Mouse (Mus musculus): ENCODE data around the gene Tex13c2. TPM values are rescaled to one million over a fixed set of nuclear protein-coding genes. Genes with fewer than 3 reads are reported as not detected.
A peak's percentile ranks its signal among the peaks of the same experiment; 100 is the strongest.

The Tex13c2 gene
- not detected in 2 replicates for total RNA-seq (2017)

DNA sequence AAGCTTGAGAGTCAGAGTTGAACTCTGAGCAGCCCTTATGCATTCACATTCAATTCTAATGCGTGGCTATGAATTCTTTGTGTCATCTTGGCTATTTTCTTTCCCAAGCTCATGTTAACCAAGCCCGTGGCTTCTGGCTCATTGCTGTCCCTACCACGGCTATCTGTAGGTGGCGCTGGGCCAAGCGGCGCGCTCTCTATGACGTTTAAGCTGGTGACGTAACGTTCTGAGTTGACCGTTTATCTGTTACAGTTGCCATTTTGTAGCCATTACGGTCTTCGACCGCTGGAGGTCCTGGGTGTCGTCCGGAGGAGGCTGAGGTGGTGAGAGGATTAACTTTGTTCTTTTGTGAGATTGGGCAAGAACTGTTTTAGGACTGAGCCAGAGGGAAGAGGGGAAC lies at the start of gene Tex13c2:
TSS of gene Tex13c2 (plus strand) at position 246 of the 400 bp plus-strand sequence.
- no peak for ATAC-seq (replicated peaks in 1 of 2; ENCODE audit: insufficient read depth in 1 of 2, low FRiP score in 2 of 2, low TSS enrichment in 1 of 2, low read depth in 1 of 2, poor library complexity in 2 of 2, severe bottlenecking in 2 of 2)

DNA sequence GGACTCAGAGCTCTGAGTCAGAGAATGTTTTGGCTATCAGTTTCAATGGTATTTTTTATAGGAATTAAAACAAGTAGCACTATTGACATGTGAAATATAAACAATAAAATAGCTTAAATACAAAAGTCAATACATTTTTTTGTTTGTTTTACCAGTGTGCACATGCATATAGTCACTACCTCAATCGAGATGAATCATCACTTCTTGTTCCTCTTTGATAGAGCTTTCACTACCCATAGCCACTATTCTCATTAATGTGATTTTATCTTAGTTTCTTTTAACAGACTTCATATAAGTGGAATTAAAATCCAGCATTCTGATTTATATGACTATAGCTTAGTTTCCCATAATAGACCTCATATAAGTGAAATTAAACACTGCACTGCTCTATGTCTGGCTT lies 39.2 kb upstream of the Tex13c2 start:
- ATAC-seq (replicated peaks in 1 of 2; ENCODE audit: insufficient read depth in 1 of 2, low FRiP score in 2 of 2, low TSS enrichment in 1 of 2, low read depth in 1 of 2, poor library complexity in 2 of 2, severe bottlenecking in 2 of 2), result peak in 1 of 2 experiments; percentile 59; a peak in 3 of 4 replicates

DNA sequence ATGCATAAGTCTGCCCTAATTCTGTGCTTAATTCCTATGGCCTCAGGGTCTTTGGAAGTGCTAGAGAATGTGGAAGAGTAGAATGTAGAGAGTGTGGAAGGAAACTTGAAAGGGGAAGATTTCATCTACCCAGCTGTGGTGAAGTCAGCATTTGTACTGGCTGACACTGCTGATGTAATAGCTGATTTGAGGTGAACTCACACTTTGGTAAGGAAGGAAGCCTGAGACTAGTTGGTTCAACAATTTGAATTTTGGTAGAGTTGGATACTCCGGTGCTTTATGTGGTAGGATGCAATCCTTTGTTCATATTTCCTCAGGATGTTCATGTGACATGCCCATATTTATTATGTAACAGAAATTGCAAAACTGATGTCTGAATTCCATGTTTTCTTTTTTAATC lies 36.5 kb upstream of the Tex13c2 start:
- ATAC-seq (replicated peaks in 1 of 2; ENCODE audit: insufficient read depth in 1 of 2, low FRiP score in 2 of 2, low TSS enrichment in 1 of 2, low read depth in 1 of 2, poor library complexity in 2 of 2, severe bottlenecking in 2 of 2), result peak in 1 of 2 experiments; percentile 39; a peak in 1 of 4 replicates

DNA sequence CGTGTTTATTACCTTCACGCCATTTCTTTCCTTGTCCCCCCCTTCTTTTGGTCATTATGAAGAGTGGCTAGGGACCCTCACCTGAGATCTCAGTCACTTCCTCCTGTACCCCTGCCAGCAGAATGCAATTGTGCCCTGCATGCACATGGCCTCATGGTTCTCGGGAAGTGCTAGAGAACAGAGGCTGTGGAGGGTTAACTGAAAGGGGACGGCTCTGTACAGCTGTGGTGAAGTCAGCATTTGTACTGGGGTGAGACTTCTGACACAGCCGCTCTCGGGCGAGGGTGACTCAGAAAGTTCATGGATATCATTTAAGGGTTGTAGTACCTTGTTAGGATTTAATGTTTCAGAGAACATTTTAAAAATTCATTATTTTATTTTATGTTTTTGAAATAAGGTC lies 35.0 kb upstream of the Tex13c2 start:
- ATAC-seq (replicated peaks in 1 of 2; ENCODE audit: insufficient read depth in 1 of 2, low FRiP score in 2 of 2, low TSS enrichment in 1 of 2, low read depth in 1 of 2, poor library complexity in 2 of 2, severe bottlenecking in 2 of 2), result peak in 1 of 2 experiments; percentile 53; a peak in 1 of 4 replicates

DNA sequence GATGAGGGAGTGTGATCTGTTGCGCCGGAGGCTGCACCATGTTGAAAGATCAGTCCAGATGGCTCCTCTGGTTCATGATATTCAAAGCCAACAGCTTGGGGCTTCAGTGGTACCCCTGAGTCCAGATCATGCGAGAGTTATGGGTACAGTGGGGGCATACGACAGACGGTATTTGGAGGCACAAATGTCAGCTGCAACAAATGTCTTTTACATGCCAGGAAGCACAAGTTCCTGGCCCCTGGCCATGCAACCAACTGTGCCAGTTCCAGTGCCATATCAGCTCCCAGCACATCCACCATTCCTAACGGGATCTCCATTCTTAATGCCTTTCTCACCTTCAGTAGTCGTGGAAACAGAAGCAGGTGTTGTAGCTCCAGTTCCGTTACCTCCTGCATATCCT lies 845 bp downstream of the Tex13c2 start:
- ATAC-seq (replicated peaks in 1 of 2; ENCODE audit: insufficient read depth in 1 of 2, low FRiP score in 2 of 2, low TSS enrichment in 1 of 2, low read depth in 1 of 2, poor library complexity in 2 of 2, severe bottlenecking in 2 of 2), result no peak

DNA sequence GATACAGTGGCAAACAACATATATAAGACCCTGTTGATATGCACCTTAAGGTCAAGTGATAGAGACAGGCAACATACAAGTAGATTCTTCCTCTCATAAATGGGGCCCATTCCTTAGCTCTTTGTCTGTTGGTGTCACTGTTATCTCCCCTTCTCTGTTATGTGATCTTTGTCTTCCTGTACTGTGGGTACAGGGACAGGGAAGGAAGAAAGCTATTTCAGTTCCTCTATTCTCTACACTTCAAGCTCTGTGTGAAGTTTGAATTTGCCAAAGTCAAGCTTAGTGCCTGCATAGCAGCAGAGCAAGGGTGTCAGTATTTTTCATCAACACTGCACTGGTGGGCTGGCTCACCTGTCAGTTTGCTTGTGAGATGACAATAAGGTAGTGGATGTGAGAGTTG lies 11.0 kb downstream of the Tex13c2 start:
- peak; percentile 51 to 85; a peak in 3 of 4 replicates for ATAC-seq (replicated peaks in 1 of 2; ENCODE audit: insufficient read depth in 1 of 2, low FRiP score in 2 of 2, low TSS enrichment in 1 of 2, low read depth in 1 of 2, poor library complexity in 2 of 2, severe bottlenecking in 2 of 2)

DNA sequence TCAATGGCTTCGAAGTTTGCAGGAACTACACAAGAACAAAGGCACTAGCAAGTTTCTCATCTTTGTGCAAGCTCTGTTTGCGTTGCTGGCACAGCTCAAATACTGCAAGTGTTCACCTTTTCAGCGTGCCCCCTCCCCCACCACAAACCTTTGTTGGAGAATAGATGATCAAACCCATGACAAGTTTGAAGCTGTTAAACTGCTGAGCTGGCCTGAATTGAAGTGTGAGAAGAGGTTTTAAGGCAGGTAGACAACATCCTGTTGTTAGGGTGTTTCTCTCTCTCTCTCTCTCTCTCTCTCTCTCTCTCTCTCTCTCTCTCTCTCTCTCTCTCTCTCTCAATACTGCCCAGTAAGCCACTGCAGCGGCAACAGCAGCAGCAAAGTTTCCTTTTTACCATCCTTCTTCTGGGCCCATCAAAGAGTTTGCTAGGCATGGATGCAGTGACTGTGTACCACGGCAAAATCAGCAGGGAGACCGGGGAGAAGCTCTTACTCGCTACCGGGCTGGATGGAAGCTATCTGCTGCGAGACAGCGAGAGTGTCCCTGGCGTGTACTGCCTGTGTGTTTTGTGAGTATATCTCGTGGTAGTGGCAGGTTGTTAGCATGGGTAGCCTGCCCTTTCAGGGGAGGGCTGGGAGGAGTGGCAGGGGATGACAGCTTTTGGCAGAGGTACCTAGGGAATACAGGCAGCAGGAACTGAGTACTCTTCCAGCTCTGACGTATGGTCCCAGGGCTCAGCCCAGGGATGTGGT lies 13.0 kb downstream of the Tex13c2 start, which contains the start of gene Sh2d1a:
TSS of gene Sh2d1a (plus strand) at position 163 of the 753 bp plus-strand sequence.
- ATAC-seq (replicated peaks in 1 of 2; ENCODE audit: insufficient read depth in 1 of 2, low FRiP score in 2 of 2, low TSS enrichment in 1 of 2, low read depth in 1 of 2, poor library complexity in 2 of 2, severe bottlenecking in 2 of 2), result no peak

DNA sequence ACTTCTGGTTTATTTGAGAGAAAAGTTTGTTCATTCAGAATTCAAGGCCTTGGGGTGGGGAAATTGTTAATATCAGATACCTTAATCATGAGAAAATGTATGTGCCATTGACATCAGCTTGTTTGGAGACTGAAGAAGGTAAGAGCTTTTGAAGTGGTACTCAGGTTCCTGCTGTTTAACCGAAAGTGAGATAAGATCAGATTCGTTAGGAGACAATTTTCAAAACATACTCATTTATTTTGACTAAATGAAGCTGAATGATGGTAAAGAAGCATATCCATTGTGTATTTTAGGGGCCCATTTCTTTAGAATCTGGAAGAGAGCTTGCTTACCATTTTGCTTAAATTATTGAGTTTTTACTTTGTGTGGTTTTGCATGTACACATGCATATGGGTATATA lies 21.6 kb downstream of the Tex13c2 start:
- ATAC-seq (replicated peaks in 1 of 2; ENCODE audit: insufficient read depth in 1 of 2, low FRiP score in 2 of 2, low TSS enrichment in 1 of 2, low read depth in 1 of 2, poor library complexity in 2 of 2, severe bottlenecking in 2 of 2), result no peak

DNA sequence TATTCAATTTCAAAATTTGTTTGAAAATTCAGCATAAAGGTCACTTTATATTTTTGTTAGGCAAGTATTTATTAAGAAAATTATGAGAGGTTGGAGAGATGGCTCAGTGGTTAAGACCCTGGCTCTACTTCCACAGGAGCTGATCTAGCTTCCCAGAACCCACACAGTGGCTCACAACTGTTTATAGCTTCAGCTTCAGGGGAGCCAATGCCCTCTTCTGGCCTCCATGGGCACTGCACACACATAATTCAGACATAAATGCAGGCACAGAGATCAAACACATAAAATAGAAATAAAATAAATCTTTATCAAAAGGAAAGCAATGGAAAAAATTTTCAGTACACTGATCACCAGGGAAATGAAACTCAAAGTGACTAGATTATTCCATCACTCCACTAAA lies 23.1 kb downstream of the Tex13c2 start:
- ATAC-seq (replicated peaks in 1 of 2; ENCODE audit: insufficient read depth in 1 of 2, low FRiP score in 2 of 2, low TSS enrichment in 1 of 2, low read depth in 1 of 2, poor library complexity in 2 of 2, severe bottlenecking in 2 of 2), result no peak

DNA sequence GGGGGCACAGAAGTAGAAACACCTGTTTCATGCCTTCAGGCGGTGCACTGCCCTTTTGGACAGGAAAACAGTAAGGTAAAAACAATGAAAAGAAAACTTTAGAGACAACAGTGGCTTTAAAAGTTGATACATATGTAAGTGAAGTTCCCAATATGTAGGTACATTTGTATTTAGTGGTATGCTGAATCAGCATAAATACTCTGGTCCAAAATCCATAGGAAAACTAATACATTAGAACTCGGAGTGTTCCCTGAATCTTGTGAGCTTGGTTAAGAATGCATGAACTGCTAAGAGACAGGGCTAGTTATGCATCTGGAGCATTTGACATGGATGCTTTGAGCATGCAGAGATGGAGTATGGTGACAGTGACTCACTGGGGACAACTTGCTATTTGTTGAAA lies 33.4 kb downstream of the Tex13c2 start:
- no peak for ATAC-seq (replicated peaks in 1 of 2; ENCODE audit: insufficient read depth in 1 of 2, low FRiP score in 2 of 2, low TSS enrichment in 1 of 2, low read depth in 1 of 2, poor library complexity in 2 of 2, severe bottlenecking in 2 of 2)

DNA sequence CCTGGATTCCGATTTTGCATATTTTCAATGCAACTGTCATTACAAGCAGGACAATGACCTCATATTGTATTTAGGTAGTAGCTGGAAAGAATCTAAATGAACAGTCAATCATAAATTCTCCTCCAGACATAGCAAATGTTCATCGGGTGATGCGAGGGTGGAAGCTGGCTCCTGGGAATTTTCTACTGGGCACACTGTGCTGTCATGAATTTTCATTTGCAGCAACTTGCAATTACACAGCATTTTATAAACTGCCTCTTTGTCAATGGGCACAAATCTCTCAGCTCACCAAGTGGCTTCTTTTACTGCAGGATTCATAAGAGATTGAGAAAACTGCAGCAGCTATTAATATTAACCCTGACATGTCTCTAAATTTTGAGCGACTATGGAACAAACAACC lies 41.2 kb downstream of the Tex13c2 start:
- ATAC-seq (replicated peaks in 1 of 2; ENCODE audit: insufficient read depth in 1 of 2, low FRiP score in 2 of 2, low TSS enrichment in 1 of 2, low read depth in 1 of 2, poor library complexity in 2 of 2, severe bottlenecking in 2 of 2), result no peak

DNA sequence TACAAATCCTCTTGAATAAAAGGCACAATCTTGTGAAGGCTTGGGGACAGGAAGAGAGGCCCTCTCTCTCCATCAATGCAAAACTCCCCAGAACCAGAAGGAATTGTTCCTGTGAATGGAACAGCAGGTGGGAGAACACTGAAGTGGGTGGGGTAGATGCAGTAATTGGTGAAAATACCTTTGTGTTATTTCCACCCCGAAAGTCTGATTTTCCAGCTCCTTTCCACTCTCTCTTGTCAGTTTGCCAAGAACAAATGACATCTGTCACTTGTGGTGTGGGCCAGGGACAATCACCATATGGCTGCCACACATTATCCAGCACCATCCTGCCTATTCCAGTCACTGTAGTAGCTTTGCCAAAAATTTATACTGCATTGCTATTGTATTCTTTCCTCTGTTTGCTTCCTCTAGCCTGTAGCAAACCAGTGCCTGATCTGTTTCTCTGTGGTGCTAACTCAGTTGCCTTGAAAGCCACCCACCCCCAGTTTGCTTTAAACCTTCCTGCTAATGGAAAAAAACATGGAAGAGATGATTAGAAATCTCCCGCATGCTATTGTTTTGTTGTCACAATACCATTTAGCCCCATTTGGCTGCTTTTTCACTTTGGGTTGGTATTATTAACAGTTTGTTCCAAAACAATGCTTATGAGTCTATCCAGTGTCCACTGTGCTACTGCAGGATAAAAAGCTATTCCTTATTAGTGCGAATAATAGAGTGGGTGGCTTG lies 50.7 kb downstream of the Tex13c2 start:
- peak in 1 of 2 experiments; percentile 55; a peak in 1 of 4 replicates for ATAC-seq (replicated peaks in 1 of 2; ENCODE audit: insufficient read depth in 1 of 2, low FRiP score in 2 of 2, low TSS enrichment in 1 of 2, low read depth in 1 of 2, poor library complexity in 2 of 2, severe bottlenecking in 2 of 2)

DNA sequence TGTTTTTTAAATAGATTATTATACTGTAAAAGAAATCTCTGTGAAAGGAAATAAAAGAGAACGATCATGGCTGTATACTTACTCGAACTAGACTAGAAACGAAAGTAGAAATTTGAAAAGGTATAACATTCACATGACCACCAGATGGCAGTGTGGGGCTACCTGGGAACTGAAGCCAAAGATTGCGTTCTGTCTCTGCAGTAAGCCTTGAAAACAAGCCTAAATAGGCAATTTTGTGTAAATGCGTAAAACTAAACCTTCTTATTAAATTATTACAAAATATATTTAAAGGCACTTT lies 51.2 kb downstream of the Tex13c2 start:
- peak; percentile 86 to 87; a peak in 3 of 4 replicates for ATAC-seq (replicated peaks in 1 of 2; ENCODE audit: insufficient read depth in 1 of 2, low FRiP score in 2 of 2, low TSS enrichment in 1 of 2, low read depth in 1 of 2, poor library complexity in 2 of 2, severe bottlenecking in 2 of 2)

Other genes with a start within 250 kb of the Tex13c2 start
- gene Sh2d1a, start 12.8 kb downstream of the Tex13c2 start, total RNA-seq (2017), result not detected in 2 replicates

All from hematopoietic stem cell, adult 5-6 weeks (primary cell).